Mouse (Mus musculus) E14TG2a.4 (cell line): ENCODE measurements at regions not wholly inside any gene's neighbourhood (a gene's known extent, or its start where the extent isn't known, plus 50 kb on each side); places are given as distances from the start of the nearest gene placed in this dataset.
"Not testable (repeated sequence)": the region's sequence is repeated elsewhere in the genome, so short reads cannot be mapped to it uniquely, and the experiment has no call there.

ENCODE experiments used
- H3K27me3 ChIP-seq: 2 replicates; pipeline ENCODE4 v1.6.1; 2014; ENCODE audit warnings: low read length, control low read depth; ENCODE audit not compliant: insufficient read depth
- H3K36me3 ChIP-seq: 2 replicates; pipeline ENCODE4 v1.6.1; 2014; ENCODE audit warnings: low read length, control low read depth; ENCODE audit not compliant: insufficient read depth
- H3K4me1 ChIP-seq: replicated peaks from 2 replicates; pipeline ENCODE4 v1.6.1; 2014; ENCODE audit warnings: low read depth, low read length, control low read depth
- H3K4me3 ChIP-seq: replicated peaks from 2 replicates; pipeline ENCODE4 v1.5.1; 2014; ENCODE audit warnings: mild to moderate bottlenecking, low read length
- H3K9me3 ChIP-seq: 2 replicates; pipeline ENCODE4 v1.6.1; 2014; ENCODE audit warnings: low read length, control low read depth
- CTCF ChIP-seq: conservative IDR thresholded peaks from 2 replicates; pipeline ENCODE4 v1.5.1; 2014; ENCODE audit warnings: low read length
- NANOG ChIP-seq: IDR thresholded peaks from 2 replicates; pipeline ENCODE4 v1.6.1; 2014; ENCODE audit warnings: borderline replicate concordance, low read length, mixed read lengths
- POU5F1 ChIP-seq: IDR thresholded peaks from 2 replicates; pipeline ENCODE4 v1.6.1; 2014; ENCODE audit warnings: low read length, borderline replicate concordance

DNA sequence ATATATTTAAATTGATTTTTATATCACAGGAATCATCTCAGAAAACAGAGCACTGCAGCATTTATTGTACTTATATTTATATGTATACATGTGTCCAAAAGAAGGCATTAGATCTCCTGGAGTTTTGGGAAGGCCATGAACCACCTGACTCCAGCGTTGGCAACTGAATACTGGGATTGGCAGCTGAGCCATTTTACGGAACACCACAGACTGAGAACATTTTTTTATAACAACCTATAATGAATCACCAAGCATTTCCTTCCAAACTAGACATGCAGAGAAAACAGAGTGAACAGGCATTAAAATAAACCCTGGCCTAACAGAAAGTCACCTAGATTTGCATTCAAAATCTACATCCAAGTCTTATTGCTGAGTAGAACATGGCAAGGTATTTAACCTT lies 686.0 kb upstream of the Intu start:
- no peaks in the 10 kb centered on the region for H3K4me1 ChIP-seq
- TF ChIP-seq NANOG (no peak), POU5F1 (no peak), CTCF (no peak)
- H3K27me3 ChIP-seq: no peaks in the 10 kb centered on the region
- H3K9me3 ChIP-seq: peaks cover 5% of the 10 kb centered on the region; the same call in 1 of the 2 replicates
- H3K36me3 ChIP-seq: no peaks in the 10 kb centered on the region
- H3K4me3 ChIP-seq: no peak overlapping the region

DNA sequence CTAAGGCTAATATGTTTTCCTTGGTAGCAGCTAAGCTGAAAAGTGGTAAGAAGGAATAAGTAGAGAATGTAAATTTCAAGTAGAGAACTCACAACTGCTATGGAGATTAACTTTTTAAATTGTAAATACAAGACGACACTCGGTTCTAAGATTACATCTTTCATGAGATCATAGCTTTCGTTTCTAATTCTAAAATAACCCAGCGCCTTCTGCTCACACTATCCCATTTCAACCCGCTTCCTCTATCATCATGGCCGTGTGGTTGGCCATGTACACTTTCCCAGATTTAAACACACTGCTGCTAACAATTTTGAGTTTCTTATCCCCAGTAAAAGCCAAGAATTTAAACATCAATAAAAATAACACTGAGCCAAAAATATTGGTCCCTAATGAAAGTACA lies 682.3 kb upstream of the Intu start:
- Histone ChIP-seq H3K36me3 (no peaks in the 10 kb centered on the region), H3K9me3 (peaks cover 5% of the 10 kb centered on the region; the same call in 1 of the 2 replicates), H3K4me3 (no peak overlapping the region), H3K27me3 (no peaks in the 10 kb centered on the region), H3K4me1 (no peaks in the 10 kb centered on the region)
- TF ChIP-seq NANOG (no peak), CTCF (no peak), POU5F1 (no peak)

DNA sequence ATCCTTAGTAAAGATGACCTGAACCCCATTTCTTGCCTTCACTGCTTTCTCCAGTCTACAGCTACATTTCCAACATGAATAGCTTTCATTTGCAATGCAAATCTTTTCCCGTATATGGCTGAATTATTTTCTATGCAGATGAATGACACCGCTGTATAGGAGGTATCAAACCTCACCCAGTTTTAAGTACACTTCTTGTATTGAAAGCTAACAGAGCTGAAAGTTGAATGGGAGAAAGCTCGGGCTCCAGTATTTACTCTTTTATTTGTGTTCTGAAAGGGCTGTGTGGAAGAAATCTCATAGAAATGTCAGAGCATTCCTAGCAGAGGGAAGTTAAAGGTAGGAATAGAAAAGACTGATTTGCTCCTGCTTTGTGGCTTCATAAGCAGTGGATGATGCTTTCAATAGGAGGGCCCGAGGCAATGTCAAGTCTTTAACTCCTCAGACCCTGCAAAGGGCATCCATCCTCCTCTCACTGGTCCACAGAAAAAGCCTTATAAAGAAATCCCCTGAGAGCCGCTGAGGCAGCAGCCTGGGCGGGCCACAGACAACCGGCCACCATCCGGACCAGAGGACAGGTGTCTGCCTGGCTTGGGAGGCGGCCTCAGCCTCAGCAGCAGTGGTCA lies 673.8 kb upstream of the Intu start:
- H3K4me1 ChIP-seq: no peaks in the 10 kb centered on the region
- no peaks in the 10 kb centered on the region for H3K36me3 ChIP-seq
- H3K27me3 ChIP-seq: no peaks in the 10 kb centered on the region
- TF ChIP-seq NANOG (no peak), CTCF (no peak), POU5F1 (no peak)
- no peak overlapping the region for H3K4me3 ChIP-seq
- no peaks in the 10 kb centered on the region for H3K9me3 ChIP-seq

DNA sequence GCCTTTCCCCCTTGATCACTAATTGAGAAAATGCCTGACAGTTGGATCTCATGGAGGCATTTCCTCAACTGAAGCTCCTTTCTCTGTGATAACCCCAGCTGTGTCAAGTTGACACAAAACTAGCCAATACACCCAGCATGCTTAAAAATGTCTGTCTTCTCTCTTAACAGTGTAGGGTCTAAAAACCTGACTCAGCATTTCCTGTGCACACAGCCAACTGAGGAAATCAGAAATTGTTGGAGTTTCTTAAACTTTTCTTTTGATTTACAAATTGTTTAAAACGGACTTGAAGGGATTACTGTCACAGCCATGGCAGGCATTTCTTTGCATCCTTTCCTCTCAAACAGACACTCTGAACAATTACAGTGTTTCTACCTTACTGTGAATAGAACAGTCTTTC lies 655.0 kb upstream of the Intu start:
- H3K27me3 ChIP-seq, H3K4me1 ChIP-seq, H3K36me3 ChIP-seq: not testable (repeated sequence)

DNA sequence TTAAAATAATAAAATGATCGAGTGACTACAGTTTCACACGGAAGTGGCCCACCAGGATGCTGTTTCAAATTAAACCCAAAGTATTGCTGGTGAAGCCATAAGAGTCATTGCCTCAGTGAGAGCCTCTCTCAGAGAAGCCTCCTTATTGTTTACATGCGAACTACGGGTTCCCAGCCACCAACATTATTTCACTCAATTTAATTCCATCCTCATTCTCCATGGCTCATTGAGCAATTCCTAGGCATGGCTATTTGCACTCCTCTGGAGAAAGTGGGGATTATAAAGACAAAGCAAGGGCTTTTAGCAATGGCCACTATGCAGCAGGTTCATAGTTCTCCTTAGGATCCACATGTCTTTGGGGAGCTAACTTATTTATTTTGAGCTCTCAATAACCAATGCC lies 646.7 kb upstream of the Intu start:
- no peak overlapping the region for H3K4me3 ChIP-seq
- TF ChIP-seq POU5F1 (no peak), CTCF (no peak), NANOG (no peak)
- no peaks in the 10 kb centered on the region for H3K27me3 ChIP-seq
- peaks cover 13% of the 10 kb centered on the region; the same call in 1 of the 2 replicates for H3K9me3 ChIP-seq
- no peaks in the 10 kb centered on the region for H3K36me3 ChIP-seq
- no peaks in the 10 kb centered on the region for H3K4me1 ChIP-seq

More for the DNA sequence above, 655.0 kb upstream of the Intu start:
- not testable (repeated sequence) for H3K4me3 ChIP-seq, H3K9me3 ChIP-seq

DNA sequence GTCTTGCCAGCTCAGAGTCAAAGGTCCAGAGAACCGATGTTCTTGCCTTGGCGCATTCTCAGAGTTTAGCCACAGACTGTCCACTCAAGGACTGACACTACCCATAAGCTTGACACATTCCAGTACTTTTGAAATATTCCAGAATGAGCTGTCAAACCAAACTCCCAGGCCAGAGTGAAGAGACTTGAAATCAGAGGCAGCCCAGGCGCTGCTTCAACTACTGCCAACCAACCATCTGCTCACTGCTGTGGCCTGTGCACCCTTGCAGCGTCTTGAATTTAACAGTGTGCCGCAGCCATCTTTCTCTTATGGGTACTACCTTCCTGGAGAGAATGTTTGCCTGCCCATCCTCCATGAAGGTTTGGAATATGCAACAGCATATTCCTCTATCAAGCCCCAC lies 642.7 kb upstream of the Intu start:
- no peaks in the 10 kb centered on the region for H3K27me3 ChIP-seq
- no peak for TF ChIP-seq NANOG
- no peak for TF ChIP-seq POU5F1
- TF ChIP-seq CTCF: no peak
- H3K36me3 ChIP-seq: no peaks in the 10 kb centered on the region
- H3K9me3 ChIP-seq: peaks cover 13% of the 10 kb centered on the region; the same call in 1 of the 2 replicates
- H3K4me3 ChIP-seq: no peak overlapping the region
- H3K4me1 ChIP-seq: no peaks in the 10 kb centered on the region

DNA sequence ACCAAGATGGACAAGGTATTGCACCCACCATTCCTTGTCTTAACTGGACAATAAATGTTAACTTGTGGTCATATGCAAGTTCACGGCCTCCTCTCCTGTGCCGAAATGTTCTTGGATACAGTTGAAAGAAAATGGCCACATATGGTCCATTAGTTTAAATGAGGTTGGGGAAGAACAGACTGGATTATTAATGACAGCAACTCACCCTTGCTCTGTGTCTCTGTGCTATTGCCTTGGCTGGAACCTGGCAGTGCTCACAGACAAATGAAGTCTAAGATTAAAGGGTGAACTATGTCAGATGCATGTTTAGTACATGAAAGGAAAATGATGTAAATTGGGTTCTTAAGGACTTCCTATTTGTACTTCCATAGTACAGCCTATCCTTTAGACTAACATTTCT lies 641.9 kb upstream of the Intu start:
- H3K9me3 ChIP-seq: peaks cover 13% of the 10 kb centered on the region; the same call in 1 of the 2 replicates
- no peaks in the 10 kb centered on the region for H3K36me3 ChIP-seq
- TF ChIP-seq CTCF: no peak
- TF ChIP-seq NANOG: no peak
- no peak for TF ChIP-seq POU5F1
- H3K27me3 ChIP-seq: no peaks in the 10 kb centered on the region
- H3K4me1 ChIP-seq: no peaks in the 10 kb centered on the region
- H3K4me3 ChIP-seq: no peak overlapping the region

DNA sequence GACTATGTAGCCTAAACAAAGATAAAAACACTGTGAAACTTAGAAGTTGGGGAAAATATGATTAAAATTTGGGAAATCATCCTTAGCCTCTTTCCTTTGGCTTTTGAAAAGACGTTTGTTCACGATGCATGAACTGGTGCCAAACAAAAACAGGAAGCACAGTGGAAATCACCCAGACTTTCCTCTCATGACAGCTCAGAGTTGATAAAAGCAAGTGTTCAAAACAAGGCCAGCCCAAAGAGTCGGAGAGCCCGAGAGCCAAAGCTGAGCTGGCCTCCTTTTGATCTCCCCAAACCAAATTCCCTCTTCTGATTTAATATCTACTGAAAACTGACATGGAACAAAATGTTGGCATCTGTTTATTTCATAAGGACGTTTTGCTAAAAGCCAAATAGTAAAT lies 632.1 kb upstream of the Intu start:
- H3K36me3 ChIP-seq: no peaks in the 10 kb centered on the region
- H3K4me3 ChIP-seq: no peak overlapping the region
- TF ChIP-seq NANOG (no peak), POU5F1 (no peak), CTCF (no peak)
- H3K4me1 ChIP-seq: no peaks in the 10 kb centered on the region
- no peaks in the 10 kb centered on the region for H3K27me3 ChIP-seq
- no peaks in the 10 kb centered on the region for H3K9me3 ChIP-seq

DNA sequence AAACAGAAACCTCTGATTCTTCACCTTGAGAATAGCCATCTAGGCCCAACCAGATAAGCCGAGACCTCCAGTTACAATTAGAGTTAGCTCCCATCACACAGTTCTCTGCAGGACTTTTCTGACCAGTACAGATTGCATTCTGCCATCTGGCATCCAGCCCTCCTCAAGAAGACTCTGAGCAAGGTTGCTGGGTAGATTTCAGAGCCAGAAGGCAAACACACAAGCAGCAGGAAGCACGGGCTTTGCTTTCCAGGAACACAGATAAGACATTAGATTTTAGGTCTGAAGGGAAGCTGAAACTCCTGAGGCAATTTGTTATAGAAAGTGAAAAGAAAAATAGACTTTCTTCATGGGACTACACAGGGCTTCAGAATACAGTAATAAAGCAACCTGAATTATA lies 630.9 kb upstream of the Intu start:
- Histone ChIP-seq H3K36me3 (no peaks in the 10 kb centered on the region), H3K9me3 (no peaks in the 10 kb centered on the region), H3K4me3 (no peak overlapping the region), H3K27me3 (no peaks in the 10 kb centered on the region), H3K4me1 (no peaks in the 10 kb centered on the region)
- TF ChIP-seq NANOG (no peak), CTCF (no peak), POU5F1 (no peak)
